Mouse (Mus musculus) thymus, adult 2 months (tissue): ENCODE results near the gene Pxn. TPM values are rescaled to one million over a fixed set of nuclear protein-coding genes. Genes with fewer than 3 reads are reported as not detected.
A peak's percentile ranks its signal among the peaks of the same experiment; 100 is the strongest.

Experiments
- DNase-seq: peaks from one replicate; pipeline ENCODE4 v3.0.0; 2021
- H3K27ac ChIP-seq: fragments of 200-500 bp; 2 replicates; pipeline ENCODE4 v1.5.1; 2012; ENCODE audit warnings: low read length, control low read depth; ENCODE audit not compliant: control insufficient read depth, insufficient read depth
- H3K27me3 ChIP-seq: fragments of 200-500 bp; 2 replicates; pipeline ENCODE4 v1.6.1; 2012; ENCODE audit warnings: mild to moderate bottlenecking, low read length, moderate library complexity, mixed read lengths; ENCODE audit not compliant: control insufficient read depth, insufficient read depth
- H3K36me3 ChIP-seq: fragments of 200-500 bp; 2 replicates; pipeline ENCODE4 v1.6.1; 2012; ENCODE audit warnings: mild to moderate bottlenecking, low read length, moderate library complexity; ENCODE audit not compliant: control insufficient read depth, insufficient read depth
- H3K4me1 ChIP-seq: fragments of 200-500 bp; replicated peaks from 2 replicates; pipeline ENCODE4 v1.6.1; 2012; ENCODE audit warnings: low read length; ENCODE audit not compliant: control insufficient read depth, insufficient read depth
- H3K4me3 ChIP-seq: fragments of 200-500 bp; 2 replicates; pipeline ENCODE4 v1.5.1; 2012; ENCODE audit warnings: mild to moderate bottlenecking, low read length, control low read depth, moderate library complexity; ENCODE audit not compliant: control insufficient read depth, insufficient read depth
- CTCF ChIP-seq: fragments of 200-500 bp; IDR thresholded peaks from 2 replicates; pipeline ENCODE4 v1.5.1; 2012; ENCODE audit warnings: mild to moderate bottlenecking, control low read depth, low read length, moderate library complexity, borderline replicate concordance; ENCODE audit not compliant: control insufficient read depth, poor library complexity, insufficient read depth; ENCODE audit errors: extremely low read depth
- POLR2A ChIP-seq: fragments of 200-500 bp; IDR thresholded peaks from 2 replicates; pipeline ENCODE4 v1.6.1; 2012; ENCODE audit warnings: mild to moderate bottlenecking, low read length, control low read depth, moderate library complexity; ENCODE audit not compliant: control insufficient read depth, poor library complexity, insufficient read depth; ENCODE audit errors: extremely low read depth
- WGBS: fragments of 180-500 bp; shearing (Covaris S2); methylation state at CpG from one replicate; pipeline ENCODE4 v1.1.7; 2018; 5-methylcytosine and 5-hydroxymethylcytosine counted together
- polyA plus RNA-seq: library from polyadenylated mRNA; depleted of rRNA; stranded (reverse); fragments of >200 nt; gene quantifications from 2 replicates; pipeline ENCODE4 v1.2.3, GENCODE M21; 2012

The Pxn gene
- polyA plus RNA-seq, 1 experiment: 161 TPM

- H3K36me3 ChIP-seq: no peaks in the 10 kb centered on the region
- 36% methylated on average over 20 of the region's 20 CpGs for WGBS
- H3K4me1 ChIP-seq: peaks cover 12% of the 10 kb centered on the region
- H3K27ac ChIP-seq: no peak overlapping the region
- peak; percentile 67 for DNase-seq
- no peak overlapping the region for H3K4me3 ChIP-seq
- TF ChIP-seq CTCF (no peak), POLR2A (no peak)
- no peaks in the 10 kb centered on the region for H3K27me3 ChIP-seq
Observed at GRCm38 (mm10) chr5:115470766-115471531, 35.5 kb upstream of the Pxn start.

GRCm38 (mm10) chr5:115473191-115473590 lies 33.3 kb upstream of the Pxn start:
- TF ChIP-seq CTCF: no peak
- TF ChIP-seq POLR2A: no peak
- no peak for DNase-seq
- 79% methylated on average over 10 of the region's 10 CpGs for WGBS
- no peak overlapping the region for H3K27ac ChIP-seq
- H3K4me3 ChIP-seq: no peak overlapping the region
- peaks cover 15% of the 10 kb centered on the region for H3K4me1 ChIP-seq
- no peaks in the 10 kb centered on the region for H3K27me3 ChIP-seq
- no peaks in the 10 kb centered on the region for H3K36me3 ChIP-seq

- peak overlapping the region; percentile 49 for H3K4me3 ChIP-seq
- 50% methylated on average over 22 of the region's 22 CpGs for WGBS
Observed at GRCm38 (mm10) chr5:115474174-115474828, 32.2 kb upstream of the Pxn start.

GRCm38 (mm10) chr5:115475337-115476106 lies 31.0 kb upstream of the Pxn start:
- no peak for DNase-seq
- no peaks in the 10 kb centered on the region for H3K27me3 ChIP-seq
- H3K4me1 ChIP-seq: peaks cover 15% of the 10 kb centered on the region
- H3K27ac ChIP-seq: no peak overlapping the region
- 52% methylated on average over 22 of the region's 22 CpGs for WGBS
- TF ChIP-seq POLR2A: no peak
- H3K4me3 ChIP-seq: peak overlapping the region; percentile 27
- H3K36me3 ChIP-seq: no peaks in the 10 kb centered on the region

More at GRCm38 (mm10) chr5:115474174-115474828, 32.2 kb upstream of the Pxn start:
- Histone ChIP-seq H3K27ac (no peak overlapping the region), H3K4me1 (peaks cover 15% of the 10 kb centered on the region), H3K36me3 (no peaks in the 10 kb centered on the region), H3K27me3 (no peaks in the 10 kb centered on the region)
- TF ChIP-seq CTCF (no peak), POLR2A (no peak)
- no peak for DNase-seq

GRCm38 (mm10) chr5:115476107-115476727 lies 30.3 kb upstream of the Pxn start:
- H3K4me3 ChIP-seq: peak overlapping the region; percentile 27; the same call in 1 of the 2 replicates
- no peak for TF ChIP-seq POLR2A
- 82% methylated on average over 12 of the region's 12 CpGs for WGBS
- peaks cover 15% of the 10 kb centered on the region for H3K4me1 ChIP-seq
- no peak for DNase-seq
- no peaks in the 10 kb centered on the region for H3K36me3 ChIP-seq
- H3K27ac ChIP-seq: no peak overlapping the region
- H3K27me3 ChIP-seq: no peaks in the 10 kb centered on the region

- WGBS: 94% methylated on average over 15 of the region's 15 CpGs
- no peaks in the 10 kb centered on the region for H3K36me3 ChIP-seq
- H3K4me1 ChIP-seq: peaks cover 10% of the 10 kb centered on the region
- H3K27me3 ChIP-seq: no peaks in the 10 kb centered on the region
- H3K27ac ChIP-seq: no peak overlapping the region
- no peak for DNase-seq
- TF ChIP-seq CTCF: no peak
- no peak for TF ChIP-seq POLR2A
- H3K4me3 ChIP-seq: no peak overlapping the region
Observed at GRCm38 (mm10) chr5:115479561-115479960, 26.9 kb upstream of the Pxn start.
